Comparison of ENCODE assay signal across 22 mouse cellular contexts in the genomic region with DNA sequence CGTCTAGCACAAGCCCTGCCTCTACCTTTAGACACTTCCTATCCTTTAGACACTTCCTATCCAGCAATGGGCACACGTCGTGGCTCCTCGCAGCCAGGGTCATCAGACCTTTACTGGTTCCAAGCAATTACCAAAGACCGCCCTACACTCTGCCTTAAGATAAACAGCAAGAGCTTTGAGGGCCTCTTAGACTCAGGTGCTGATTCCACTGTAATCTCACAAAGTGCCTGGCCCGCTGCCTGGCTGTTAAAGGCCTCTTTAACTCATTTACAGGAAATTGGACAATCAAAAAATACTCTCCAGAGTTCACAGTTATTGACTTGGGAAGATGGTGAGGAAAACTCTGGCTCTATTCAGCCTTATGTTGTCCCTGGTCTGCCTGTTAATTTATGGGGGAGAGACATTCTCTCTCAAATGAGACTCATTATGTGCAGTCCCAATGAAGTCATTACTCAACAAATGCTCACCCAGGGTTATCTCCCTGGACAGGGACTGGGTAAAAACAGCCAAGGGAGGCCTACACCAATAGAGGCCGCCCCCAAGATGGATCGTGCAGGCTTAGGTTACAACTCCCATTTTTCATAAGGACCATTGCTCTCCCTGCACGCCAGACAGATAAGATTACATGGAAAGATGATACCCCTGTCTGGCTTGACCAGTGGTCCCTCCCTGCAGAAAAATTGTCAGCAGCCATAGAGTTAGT. TPM values are rescaled to one million over a fixed set of nuclear protein-coding genes. Genes with fewer than 3 reads are reported as not detected.
DNase-seq lines count a peak whose midpoint lies in the region; ATAC-seq and TF ChIP-seq lines count a peak whose summit lies in the region.
"Not testable (repeated sequence)": the region's sequence is repeated elsewhere in the genome, so short reads cannot be mapped to it uniquely, and the experiment has no call there.
"Had no signal": no experiment of that assay in that cellular context is flagged by ENCODE, and none has a peak within 500 bp of the region (broad histone marks: within the 10 kb centered on the region; RNA-seq: fewer than 3 reads in every experiment).

No protein-coding gene starts in this region.

- not testable (repeated sequence) for H3K27me3 ChIP-seq in kidney, embryonic 15.5 days; lung, postnatal 0 days (replicated peaks; ENCODE audit: insufficient read depth, low read length)

- not testable (repeated sequence) for H3K4me2 ChIP-seq in kidney, embryonic 15.5 days; lung, postnatal 0 days (replicated peaks; ENCODE audit: low read depth, low read length)

- WGBS in kidney, embryonic 15.5 days: 25% methylated on average over 9 of the region's 9 CpGs
- 42% methylated on average over 9 of the region's 9 CpGs for WGBS in lung, postnatal 0 days

- not testable (repeated sequence) for H3K36me3 ChIP-seq in kidney, embryonic 15.5 days; lung, postnatal 0 days (ENCODE audit: insufficient read depth, low read length)

- H3K4me3 ChIP-seq in kidney, embryonic 15.5 days (replicated peaks); lung, postnatal 0 days (ENCODE audit: low read depth, low read length): not testable (repeated sequence)

- peak; percentile 32 for DNase-seq in embryo, embryonic 10 days (ENCODE audit: low spot score)
- DNase-seq in embryo, embryonic 9.5 days (ENCODE audit: extremely low spot score): peak; percentile 15
- DNase-seq in liver: peak; percentile 5
- DNase-seq in lung, postnatal 0 days (ENCODE audit: low spot score): peak; percentile 50
- DNase-seq in lung, postnatal 25 days (ENCODE audit: low spot score): peak; percentile 57
- peak; percentile 32 for DNase-seq in mesoderm, embryonic 11.5 days (ENCODE audit: low read depth, low spot score)

- H3K4me1 ChIP-seq in kidney, embryonic 15.5 days: peaks cover 48% of the 10 kb centered on the region
- H3K4me1 ChIP-seq in lung, postnatal 0 days (ENCODE audit: insufficient read depth, low read depth, low read length): not testable (repeated sequence)

- H3K9me3 ChIP-seq in kidney, embryonic 15.5 days (replicated peaks); lung, postnatal 0 days (ENCODE audit: low read length): not testable (repeated sequence)

- TF ChIP-seq CTCF in lung, postnatal 0 days (IDR thresholded peaks at IDR 0.05): not testable (repeated sequence)

- H3K9ac ChIP-seq in kidney, embryonic 15.5 days; lung, postnatal 0 days (replicated peaks; ENCODE audit: low read depth): not testable (repeated sequence)

- H3K27ac ChIP-seq in kidney, embryonic 15.5 days: peak overlapping the region; percentile 96
- not testable (repeated sequence) for H3K27ac ChIP-seq in lung, postnatal 0 days (ENCODE audit: low read length)

- TF ChIP-seq EP300 in lung, postnatal 0 days (IDR thresholded peaks at IDR 0.05): peak; percentile 61; the same call in 1 of the 2 replicates

- ATAC-seq in kidney, embryonic 15.5 days (replicated peaks; ENCODE audit: low FRiP score); lung, postnatal 0 days: not testable (repeated sequence)

RNA-seq across cellular contexts. Expression of a gene that starts 10.9 kb away (rescaled TPM):
- polyA plus RNA-seq in kidney, embryonic 15.5 days (2015; fragmentation: Nextera tagmentation; extraction: Ambion mirVana): not detected in 2 replicates
- not detected in 2 replicates for polyA plus RNA-seq in lung, postnatal 0 days (2015; fragmentation: Nextera tagmentation; extraction: Ambion mirVana)
- polyA plus RNA-seq: adrenal gland, adult 2 months; C2C12; CD4-positive, CD25-positive, alpha-beta regulatory T cell, adult 4 months; cerebellum, adult 2 months; embryonic facial prominence, embryonic 12.5 days; forebrain, embryonic 11.5 days; forebrain, embryonic 14.5 days; forebrain, postnatal 0 days; frontal cortex, adult 2 months; heart, embryonic 12.5 days; heart, embryonic 15.5 days; hindbrain, embryonic 10.5 days; hindbrain, embryonic 13.5 days; hindbrain, embryonic 16.5 days had no signal

RNA-seq across cellular contexts. Expression of a gene that starts 11.9 kb away (rescaled TPM):
- polyA plus RNA-seq in kidney, embryonic 15.5 days (2015; fragmentation: Nextera tagmentation; extraction: Ambion mirVana): not detected in 2 replicates
- polyA plus RNA-seq in lung, postnatal 0 days (2015; fragmentation: Nextera tagmentation; extraction: Ambion mirVana): not detected in 2 replicates
- polyA plus RNA-seq: adrenal gland, adult 2 months; C2C12; CD4-positive, CD25-positive, alpha-beta regulatory T cell, adult 4 months; cerebellum, adult 2 months; embryonic facial prominence, embryonic 12.5 days; forebrain, embryonic 11.5 days; forebrain, embryonic 14.5 days; forebrain, postnatal 0 days; frontal cortex, adult 2 months; heart, embryonic 12.5 days; heart, embryonic 15.5 days; hindbrain, embryonic 10.5 days; hindbrain, embryonic 13.5 days; hindbrain, embryonic 16.5 days had no signal

RNA-seq across cellular contexts. Expression of a gene that starts 17.3 kb away (rescaled TPM):
- polyA plus RNA-seq in kidney, embryonic 15.5 days (2015; fragmentation: Nextera tagmentation; extraction: Ambion mirVana): not detected in 2 replicates
- not detected in 2 replicates for polyA plus RNA-seq in lung, postnatal 0 days (2015; fragmentation: Nextera tagmentation; extraction: Ambion mirVana)
- polyA plus RNA-seq: adrenal gland, adult 2 months; CD4-positive, CD25-positive, alpha-beta regulatory T cell, adult 4 months; cerebellum, adult 2 months; embryonic facial prominence, embryonic 12.5 days; forebrain, embryonic 11.5 days; forebrain, embryonic 14.5 days; forebrain, postnatal 0 days; frontal cortex, adult 2 months; heart, embryonic 12.5 days; heart, embryonic 15.5 days; hindbrain, embryonic 10.5 days; hindbrain, embryonic 13.5 days; hindbrain, embryonic 16.5 days had no signal

RNA-seq across cellular contexts. Expression of a gene that starts 27.9 kb away (rescaled TPM):
- polyA plus RNA-seq in kidney, embryonic 15.5 days (2015; fragmentation: Nextera tagmentation; extraction: Ambion mirVana): not detected in 2 replicates
- not detected in 2 replicates for polyA plus RNA-seq in lung, postnatal 0 days (2015; fragmentation: Nextera tagmentation; extraction: Ambion mirVana)
- polyA plus RNA-seq: adrenal gland, adult 2 months; C2C12; CD4-positive, CD25-positive, alpha-beta regulatory T cell, adult 4 months; cerebellum, adult 2 months; embryonic facial prominence, embryonic 12.5 days; embryonic facial prominence, embryonic 15.5 days; forebrain, embryonic 11.5 days; forebrain, embryonic 14.5 days; forebrain, postnatal 0 days; frontal cortex, adult 2 months; heart, embryonic 12.5 days; heart, embryonic 15.5 days; hindbrain, embryonic 10.5 days; hindbrain, embryonic 13.5 days; hindbrain, embryonic 16.5 days had no signal

RNA-seq across cellular contexts. Expression of a gene that starts 45.2 kb away (rescaled TPM):
- not detected in 2 replicates for polyA plus RNA-seq in kidney, embryonic 15.5 days (2015; fragmentation: Nextera tagmentation; extraction: Ambion mirVana)
- not detected in 2 replicates for polyA plus RNA-seq in lung, postnatal 0 days (2015; fragmentation: Nextera tagmentation; extraction: Ambion mirVana)
- polyA plus RNA-seq: adrenal gland, adult 2 months; C2C12; CD4-positive, CD25-positive, alpha-beta regulatory T cell, adult 4 months; cerebellum, adult 2 months; embryonic facial prominence, embryonic 12.5 days; forebrain, embryonic 11.5 days; forebrain, embryonic 14.5 days; forebrain, postnatal 0 days; frontal cortex, adult 2 months; heart, embryonic 12.5 days; heart, embryonic 15.5 days; hindbrain, embryonic 10.5 days; hindbrain, embryonic 13.5 days; hindbrain, embryonic 16.5 days had no signal

Comparison
In these comparisons a context has a peak if more than half of its experiments do, and no peak if none do; other contexts are left out.
1. DNase-seq: peak in every context shown above with its lines; median percentile 57 in lung, postnatal 25 days; 50 in lung, postnatal 0 days; 32 in embryo, embryonic 10 days; 32 in mesoderm, embryonic 11.5 days; 15 in embryo, embryonic 9.5 days; 5 in liver.